Mouse (Mus musculus) frontal cortex, adult 2 months (tissue): ENCODE measurements around the gene Rasgef1b. TPM values are rescaled to one million over a fixed set of nuclear protein-coding genes. Genes with fewer than 3 reads are reported as not detected.
A peak's percentile ranks its signal among the peaks of the same experiment; 100 is the strongest.

ENCODE experiments used
- DNase-seq, 2 experiments: peaks; one replicate each; pipeline ENCODE4 v3.0.0; 2022; ENCODE audit warnings: low spot score in 1 of 2; ENCODE audit errors: extremely low spot score in 1 of 2
- polyA plus RNA-seq: library from polyadenylated mRNA; depleted of rRNA; stranded (reverse); fragments of >200 nt; gene quantifications from 2 replicates; pipeline ENCODE4 v1.2.3, GENCODE M21; 2012

The Rasgef1b gene
- polyA plus RNA-seq, 1 experiment: 45.0 TPM

- peak in 1 of 2 experiments; percentile 34 for DNase-seq
Observed at GRCm38 (mm10) chr5:99274119-99274563, 454.7 kb downstream of the Rasgef1b start.

- no peak for DNase-seq
Observed at GRCm38 (mm10) chr5:99271531-99271930, 457.3 kb downstream of the Rasgef1b start.

GRCm38 (mm10) chr5:99269131-99269530 is 459.7 kb downstream of the Rasgef1b start:
- no peak for DNase-seq

GRCm38 (mm10) chr5:99267338-99267737 is 461.5 kb downstream of the Rasgef1b start:
- DNase-seq: no peak

GRCm38 (mm10) chr5:99266301-99266700 is 462.6 kb downstream of the Rasgef1b start:
- DNase-seq: no peak

GRCm38 (mm10) chr5:99262197-99262920 is 466.5 kb downstream of the Rasgef1b start:
- no peak for DNase-seq

DNA sequence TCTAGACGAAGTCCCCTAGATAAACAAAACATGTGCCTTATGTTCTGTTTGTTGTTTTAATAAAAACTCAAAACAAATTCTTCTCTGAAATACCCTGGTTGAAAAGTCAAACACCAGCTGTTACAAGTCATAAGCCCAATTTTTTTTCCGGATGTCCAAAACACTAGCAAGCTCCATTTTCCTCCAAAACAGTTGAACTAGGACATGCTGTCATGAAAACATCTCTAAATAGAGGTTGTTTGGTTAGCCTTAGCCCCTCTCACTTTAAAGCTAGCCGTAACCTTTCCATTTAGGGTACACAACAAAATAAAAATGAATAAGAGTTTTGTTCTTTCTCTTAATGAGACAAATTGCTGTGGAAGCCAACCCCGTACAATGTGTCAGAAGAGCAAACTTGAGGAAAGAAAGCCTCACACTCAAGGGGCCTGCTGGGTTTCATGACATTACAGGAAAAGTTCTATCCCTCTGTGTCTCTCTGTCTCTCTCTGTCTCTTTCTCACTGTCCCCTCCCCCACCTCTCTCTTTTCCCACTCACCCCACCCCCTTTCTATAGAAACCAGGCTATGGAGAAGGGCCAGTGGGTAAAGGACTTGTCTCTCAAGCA is 467.6 kb downstream of the Rasgef1b start:
- no peak for DNase-seq

DNA sequence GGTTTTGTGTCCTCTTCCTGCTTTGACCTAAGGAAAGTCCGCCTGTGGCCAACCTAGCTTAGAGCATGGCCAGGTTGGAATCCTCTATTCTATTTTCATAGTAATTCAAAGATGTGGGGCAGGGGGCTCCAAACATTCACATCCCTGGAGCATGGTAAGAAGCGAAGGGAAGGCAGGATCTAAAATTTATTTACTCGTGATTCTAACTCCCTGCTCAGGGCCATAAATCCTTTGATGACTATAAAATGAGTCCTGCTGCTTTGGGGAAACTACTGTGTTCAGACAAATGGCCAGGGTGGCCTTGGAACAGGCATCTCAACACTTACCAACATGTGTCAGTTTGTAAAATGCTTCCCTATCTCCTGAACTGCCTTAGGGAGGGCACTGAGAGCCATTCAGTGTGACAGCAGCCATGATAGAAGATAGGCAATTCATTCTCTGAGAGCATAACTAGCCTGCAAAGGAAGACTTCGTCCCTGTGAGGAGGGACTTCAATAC is 470.8 kb downstream of the Rasgef1b start:
- no peak for DNase-seq

DNA sequence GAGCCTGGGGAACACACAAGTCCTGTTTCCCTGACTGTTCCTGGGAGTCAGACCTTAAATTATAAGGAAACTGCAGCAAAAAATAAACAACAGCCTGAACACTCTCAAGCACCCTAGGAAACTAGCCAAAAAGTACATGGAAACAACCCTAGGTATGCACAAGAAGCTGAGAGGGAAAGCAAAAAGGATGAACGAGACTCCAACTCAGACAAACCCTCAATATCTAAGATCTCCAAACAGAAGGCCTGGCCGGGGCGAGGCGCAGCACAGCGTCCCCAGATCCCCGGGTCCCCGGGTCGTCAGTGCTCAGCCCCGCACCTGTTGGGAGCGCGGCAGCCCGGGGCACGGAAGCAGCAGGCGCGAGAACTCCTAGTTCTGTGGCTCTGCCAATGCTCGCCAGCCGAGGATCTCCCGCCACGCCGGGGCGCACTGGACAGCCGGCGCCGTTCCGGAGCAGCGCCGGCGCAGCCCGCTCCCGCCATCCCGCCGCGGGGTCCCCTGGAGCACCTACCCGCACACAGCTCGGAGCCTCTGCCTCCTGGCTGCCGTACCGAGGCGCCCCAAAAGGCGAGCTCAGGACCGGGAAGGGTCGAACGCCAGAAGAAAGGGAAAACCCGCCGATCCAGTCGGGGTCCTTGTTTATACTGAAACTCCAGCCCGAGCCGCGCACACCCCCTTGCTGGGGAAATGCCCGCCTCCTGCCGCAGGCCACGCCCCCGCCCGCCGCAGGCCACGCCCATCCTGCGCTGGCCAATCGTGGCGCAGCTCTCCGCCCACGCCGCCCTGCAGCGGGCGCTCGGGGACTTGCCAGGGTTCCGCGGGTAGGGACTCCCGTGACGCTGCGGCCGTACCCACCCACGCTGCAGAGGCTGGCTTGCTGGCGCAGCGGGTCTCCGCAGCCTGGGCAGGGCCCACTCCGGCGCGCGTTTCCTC is 476.4 kb downstream of the Rasgef1b start:
- peak; percentile 92 to 98 for DNase-seq

DNA sequence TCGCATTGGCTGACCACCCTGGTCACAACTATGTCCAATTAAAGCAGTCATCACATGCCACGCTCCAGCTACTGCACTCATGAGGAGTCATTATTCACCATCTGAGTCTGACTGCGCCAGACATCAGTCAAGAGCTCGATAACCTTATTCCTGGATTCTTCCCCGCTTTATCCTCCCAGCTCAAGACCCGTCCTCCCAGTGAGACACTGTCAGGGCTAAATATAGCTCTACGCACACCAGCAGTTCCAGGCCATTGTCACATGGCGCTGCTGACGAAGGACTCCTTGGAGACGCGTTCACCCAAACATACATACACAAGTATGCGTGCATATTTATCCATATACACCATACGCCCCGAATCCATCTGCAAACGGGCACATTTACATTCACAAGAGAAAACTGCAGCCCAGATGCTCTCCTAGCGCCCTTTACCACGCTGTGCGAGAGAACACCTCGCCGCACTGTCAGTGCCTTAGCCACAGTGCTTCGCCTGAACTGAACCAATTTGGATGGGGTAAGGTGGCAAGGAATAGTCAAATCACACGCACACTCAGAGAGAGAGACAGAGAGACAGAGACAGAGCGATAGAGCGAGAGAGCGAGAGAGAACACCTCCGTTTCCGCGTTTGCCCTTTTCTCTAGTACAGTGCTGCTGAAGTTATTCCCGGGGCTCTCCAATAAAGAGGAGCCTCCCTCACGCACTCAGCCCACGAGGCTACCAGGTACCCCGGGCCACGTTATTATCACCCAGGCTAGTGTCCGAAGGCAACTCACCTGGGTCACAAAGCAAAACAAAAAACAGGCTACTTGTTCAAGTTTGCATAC is 477.3 kb downstream of the Rasgef1b start:
- DNase-seq: peak; percentile 59 to 72

GRCm38 (mm10) chr5:99250820-99251219 is 478.0 kb downstream of the Rasgef1b start:
- DNase-seq: peak in 1 of 2 experiments; percentile 33

- DNase-seq: peak; percentile 94 to 100
Observed at GRCm38 (mm10) chr5:99248501-99248900, 480.4 kb downstream of the Rasgef1b start.

GRCm38 (mm10) chr5:99247915-99248314 is 480.9 kb downstream of the Rasgef1b start:
- no peak for DNase-seq

GRCm38 (mm10) chr5:99247441-99247840 is 481.4 kb downstream of the Rasgef1b start:
- DNase-seq: no peak

GRCm38 (mm10) chr5:99246972-99247371 is 481.9 kb downstream of the Rasgef1b start:
- DNase-seq: peak; percentile 46 to 69

GRCm38 (mm10) chr5:99241988-99242740 is 486.7 kb downstream of the Rasgef1b start:
- DNase-seq: no peak

- DNase-seq: no peak
Observed at GRCm38 (mm10) chr5:99240501-99240900, 488.4 kb downstream of the Rasgef1b start.

DNA sequence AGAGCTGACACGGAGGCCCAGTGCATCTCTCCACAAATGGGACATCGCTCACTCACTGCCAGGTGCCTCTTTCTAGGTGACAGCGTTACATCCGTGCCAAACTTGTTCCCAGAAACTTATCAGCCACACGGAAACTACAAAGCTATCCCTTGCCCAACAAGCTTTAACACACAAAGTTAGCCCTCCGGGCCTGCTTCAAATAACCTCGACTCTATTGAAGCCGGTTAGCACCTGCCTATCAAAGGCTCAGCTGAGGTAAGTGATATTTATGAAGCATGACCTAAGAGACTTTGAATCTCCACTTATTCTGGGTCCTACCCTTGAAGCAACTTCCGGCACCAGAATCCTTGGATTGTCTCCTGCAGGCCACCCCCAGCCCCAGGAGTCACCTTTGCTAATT is 489.2 kb downstream of the Rasgef1b start:
- DNase-seq: no peak

DNA sequence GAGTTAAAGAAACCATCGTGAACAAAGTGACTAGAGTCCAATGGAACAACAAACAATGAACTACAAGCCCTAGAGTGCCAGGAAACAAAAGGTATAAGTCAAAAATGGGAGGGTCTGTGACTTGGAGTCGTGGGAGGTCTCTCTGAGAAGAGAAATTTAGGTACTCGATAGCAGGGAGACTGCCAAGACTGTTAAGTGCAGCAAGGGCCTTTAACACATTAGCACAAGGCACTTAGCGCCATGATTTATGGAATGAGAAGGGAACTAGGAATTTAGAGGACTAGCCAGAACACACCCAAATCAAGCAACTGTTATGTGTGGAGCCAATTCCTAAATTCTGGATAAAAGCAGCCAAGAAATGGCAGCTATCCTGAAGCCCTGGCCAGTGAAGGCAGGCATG is 490.7 kb downstream of the Rasgef1b start:
- DNase-seq: no peak
